Mouse (Mus musculus) myocyte (in vitro differentiated cells): ENCODE data around the gene Dnajc15. TPM values are rescaled to one million over a fixed set of nuclear protein-coding genes. Genes with fewer than 3 reads are reported as not detected.

Experiments used
- H3K27me3 ChIP-seq: one replicate; pipeline ENCODE4 v1.6.1; 2011; ENCODE audit not compliant: control insufficient read depth, insufficient read depth, insufficient read length
- H3K36me3 ChIP-seq: one replicate; pipeline ENCODE4 v1.6.1; 2011; ENCODE audit not compliant: control insufficient read depth, insufficient read depth
- H3K4me2 ChIP-seq: one replicate; pipeline ENCODE4 v1.6.1; 2011; ENCODE audit warnings: low read depth, control low read depth
- H3K4me3 ChIP-seq: one replicate; pipeline ENCODE4 v1.5.1; 2011; ENCODE audit warnings: mild to moderate bottlenecking, control low read depth, moderate library complexity
- H3K79me2 ChIP-seq: one replicate; pipeline ENCODE4 v1.6.1; 2011; ENCODE audit not compliant: control insufficient read depth, insufficient read depth
- H3ac ChIP-seq: one replicate; pipeline ENCODE4 v1.6.1; 2011; ENCODE audit not compliant: control insufficient read depth, insufficient read length
- CEBPB ChIP-seq: IDR thresholded peaks from 2 replicates; pipeline ENCODE4 v1.6.1; 2011; ENCODE audit warnings: mild to moderate bottlenecking, moderate library complexity; ENCODE audit not compliant: poor library complexity, insufficient read depth, severe bottlenecking
- E2F4 ChIP-seq: IDR thresholded peaks from one replicate; pipeline ENCODE4 v1.6.1; 2011; ENCODE audit warnings: mild to moderate bottlenecking, control low read depth, moderate library complexity; ENCODE audit not compliant: insufficient read depth
- MAX ChIP-seq: IDR thresholded peaks from one replicate; pipeline ENCODE4 v1.6.1; 2011; ENCODE audit warnings: low read depth, mild to moderate bottlenecking, control low read depth
- MYOD1 ChIP-seq, 3 experiments: IDR thresholded peaks; one replicate each; pipeline ENCODE4 v1.6.1; 2011; ENCODE audit warnings: control low read depth in 2 of 3, low read depth in 2 of 3, mild to moderate bottlenecking in 2 of 3, moderate library complexity in 1 of 3; ENCODE audit not compliant: insufficient read length in 2 of 3, control insufficient read depth in 1 of 3
- MYOG ChIP-seq, 3 experiments: IDR thresholded peaks; one replicate each; pipeline ENCODE4 v1.6.1; 2011; ENCODE audit warnings: control low read depth in 2 of 3, low read depth in 2 of 3, mild to moderate bottlenecking in 2 of 3; ENCODE audit not compliant: insufficient read length in 2 of 3, control insufficient read depth in 1 of 3, insufficient read depth in 1 of 3
- POLR2A ChIP-seq: IDR thresholded peaks from one replicate; pipeline ENCODE4 v1.6.1; 2011; ENCODE audit warnings: low read depth, mild to moderate bottlenecking, control low read depth, moderate library complexity; ENCODE audit not compliant: insufficient read length
- POLR2AphosphoS2 ChIP-seq: IDR thresholded peaks from one replicate; pipeline ENCODE4 v1.6.1; 2011; ENCODE audit warnings: low read depth, control low read depth; ENCODE audit not compliant: insufficient read length
- REST ChIP-seq: IDR thresholded peaks from one replicate; pipeline ENCODE4 v1.6.1; 2011; ENCODE audit warnings: mild to moderate bottlenecking, control low read depth, moderate library complexity; ENCODE audit not compliant: insufficient read depth, insufficient read length
- SRF ChIP-seq: IDR thresholded peaks from one replicate; pipeline ENCODE4 v1.6.1; 2011; ENCODE audit warnings: low read depth; ENCODE audit not compliant: control insufficient read depth, insufficient read length
- TCF12 ChIP-seq: IDR thresholded peaks from one replicate; pipeline ENCODE4 v1.6.1; 2011; ENCODE audit warnings: mild to moderate bottlenecking, control low read depth; ENCODE audit not compliant: poor library complexity, insufficient read depth, severe bottlenecking
- TCF3 ChIP-seq: IDR thresholded peaks from one replicate; pipeline ENCODE4 v1.6.1; 2011; ENCODE audit warnings: low read depth, control low read depth; ENCODE audit not compliant: insufficient read length
- USF1 ChIP-seq: IDR thresholded peaks from one replicate; pipeline ENCODE4 v1.6.1; 2011; ENCODE audit warnings: low read depth, mild to moderate bottlenecking, control low read depth, moderate library complexity
- polyA plus RNA-seq: library from polyadenylated mRNA; unstranded; fragments of >200 nt; fragmentation: generic; extraction: Trizol; gene quantifications from one replicate; pipeline ENCODE4 v1.2.1, GENCODE M21; 2012; ENCODE audit warnings: missing spikeins

Dnajc15 gene
- polyA plus RNA-seq, 1 experiment = 74.7 TPM

- Histone ChIP-seq H3K4me3 (no peak overlapping the region), H3K27me3 (no peaks in the 10 kb centered on the region), H3K36me3 (no peaks in the 10 kb centered on the region), H3ac (no peak overlapping the region), H3K4me2 (no peak overlapping the region), H3K79me2 (peaks cover 27% of the 10 kb centered on the region)
- TF ChIP-seq MAX (no peak), E2F4 (no peak), SRF (no peak), TCF12 (no peak), MYOG (IDR thresholded peaks at IDR 0.05; ENCODE audit: control insufficient read depth in 1 of 3, insufficient read depth in 1 of 3, insufficient read length in 2 of 3, low read depth in 2 of 3) (no peak), USF1 (no peak), CEBPB (no peak), POLR2A (no peak), MYOD1 (IDR thresholded peaks at IDR 0.05; ENCODE audit: control insufficient read depth in 1 of 3, insufficient read length in 2 of 3, low read depth in 2 of 3) (no peak), REST (no peak), TCF3 (no peak), POLR2AphosphoS2 (no peak)
Measured at GRCm38 (mm10) chr14:77864051-77864450, 10.9 kb downstream of the Dnajc15 start.

DNA sequence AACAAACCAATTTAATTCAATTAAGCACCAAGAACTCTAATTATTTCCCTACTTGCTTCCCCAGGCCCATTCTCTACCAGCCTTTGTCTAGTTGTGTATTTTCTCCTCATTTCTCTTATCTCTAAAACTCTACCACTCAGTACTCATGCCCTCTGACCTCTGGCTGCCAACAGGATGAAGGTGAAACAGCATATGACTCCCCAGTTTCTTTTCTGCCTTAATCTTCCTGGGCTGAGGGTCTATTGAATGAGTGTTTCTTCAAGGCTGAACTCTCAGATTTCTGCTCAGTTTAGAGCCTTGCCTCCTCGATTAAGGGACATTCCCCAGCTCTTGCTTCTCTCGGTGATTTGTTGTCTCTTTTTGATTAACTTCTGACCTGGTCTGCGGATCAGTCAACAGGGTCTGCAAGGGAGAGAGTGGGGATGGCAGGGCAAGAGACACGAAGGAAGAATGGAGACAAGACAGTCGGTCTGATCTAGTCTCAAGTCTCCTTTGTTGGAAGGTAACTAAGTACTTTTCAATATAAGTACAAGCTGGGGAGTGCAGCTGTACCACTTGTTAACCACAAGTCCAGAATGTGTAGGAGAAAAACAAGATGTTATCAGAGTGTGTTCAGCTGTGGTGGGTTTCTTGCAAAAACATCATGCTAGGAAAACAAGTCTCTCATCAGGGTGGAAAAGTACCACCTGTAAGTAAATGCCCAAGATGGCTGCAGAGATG is 13.9 kb downstream of the Dnajc15 start:
- Histone ChIP-seq H3K4me2 (no peak overlapping the region), H3K4me3 (no peak overlapping the region), H3K79me2 (peaks cover 27% of the 10 kb centered on the region), H3ac (no peak overlapping the region), H3K27me3 (no peaks in the 10 kb centered on the region), H3K36me3 (peaks cover 3% of the 10 kb centered on the region)
- TF ChIP-seq USF1 = no peak
- no peak for TF ChIP-seq MYOG (IDR thresholded peaks at IDR 0.05; ENCODE audit: control insufficient read depth in 1 of 3, insufficient read depth in 1 of 3, insufficient read length in 2 of 3, low read depth in 2 of 3)
- no peak for TF ChIP-seq SRF
- TF ChIP-seq REST = no peak
- TF ChIP-seq POLR2A = no peak
- TF ChIP-seq CEBPB = no peak
- TF ChIP-seq TCF3 = no peak
- TF ChIP-seq MYOD1 (IDR thresholded peaks at IDR 0.05; ENCODE audit: control insufficient read depth in 1 of 3, insufficient read length in 2 of 3, low read depth in 2 of 3) = no peak
- no peak for TF ChIP-seq E2F4
- no peak for TF ChIP-seq MAX
- no peak for TF ChIP-seq POLR2AphosphoS2
- TF ChIP-seq TCF12 = no peak

DNA sequence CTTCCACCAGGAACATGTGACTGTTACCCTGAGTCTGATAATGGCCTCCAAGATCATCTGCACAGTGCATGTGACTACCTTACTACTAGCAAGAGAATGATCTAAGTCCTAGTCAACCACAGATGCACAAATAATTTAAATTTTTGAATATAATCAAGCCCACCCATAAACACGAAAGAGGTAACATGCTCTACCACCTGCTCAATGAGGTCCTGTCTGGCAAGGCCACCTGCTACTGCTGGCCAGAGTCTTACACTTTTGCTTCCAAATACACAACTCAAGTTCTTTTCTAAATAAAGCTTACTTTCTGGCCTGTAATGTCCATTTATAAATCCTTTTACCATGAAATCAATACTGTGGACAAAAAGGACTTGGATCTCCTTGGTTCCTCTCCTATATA is 15.0 kb downstream of the Dnajc15 start:
- H3K4me2 ChIP-seq = peak overlapping the region; percentile 18
- H3K27me3 ChIP-seq = no peaks in the 10 kb centered on the region
- peaks cover 19% of the 10 kb centered on the region for H3K79me2 ChIP-seq
- no peak overlapping the region for H3ac ChIP-seq
- no peak overlapping the region for H3K4me3 ChIP-seq
- peak; percentile 0 for TF ChIP-seq USF1
- TF ChIP-seq TCF3 = no peak
- no peak for TF ChIP-seq POLR2AphosphoS2
- peak in 2 of 3 experiments; percentile 29 to 52 for TF ChIP-seq MYOD1 (IDR thresholded peaks at IDR 0.05; ENCODE audit: control insufficient read depth in 1 of 3, insufficient read length in 2 of 3, low read depth in 2 of 3)
- TF ChIP-seq TCF12 = no peak
- peaks cover 3% of the 10 kb centered on the region for H3K36me3 ChIP-seq

GRCm38 (mm10) chr14:77853951-77854350 is 21.0 kb downstream of the Dnajc15 start:
- H3K4me3 ChIP-seq = no peak overlapping the region
- H3K27me3 ChIP-seq = no peaks in the 10 kb centered on the region
- H3K79me2 ChIP-seq = no peaks in the 10 kb centered on the region
- no peak overlapping the region for H3K4me2 ChIP-seq
- TF ChIP-seq USF1 = no peak
- no peak for TF ChIP-seq SRF
- no peak for TF ChIP-seq MAX
- no peak for TF ChIP-seq MYOD1 (IDR thresholded peaks at IDR 0.05; ENCODE audit: control insufficient read depth in 1 of 3, insufficient read length in 2 of 3, low read depth in 2 of 3)
- no peak for TF ChIP-seq E2F4
- no peak for TF ChIP-seq POLR2AphosphoS2
- TF ChIP-seq MYOG (IDR thresholded peaks at IDR 0.05; ENCODE audit: control insufficient read depth in 1 of 3, insufficient read depth in 1 of 3, insufficient read length in 2 of 3, low read depth in 2 of 3) = no peak
- TF ChIP-seq REST = no peak
- TF ChIP-seq TCF12 = no peak
- TF ChIP-seq CEBPB = no peak
- TF ChIP-seq POLR2A = no peak
- no peak for TF ChIP-seq TCF3
- no peak overlapping the region for H3ac ChIP-seq
- peaks cover 11% of the 10 kb centered on the region for H3K36me3 ChIP-seq

GRCm38 (mm10) chr14:77849852-77850251 is 25.1 kb downstream of the Dnajc15 start:
- Histone ChIP-seq H3K79me2 (no peaks in the 10 kb centered on the region), H3K27me3 (no peaks in the 10 kb centered on the region), H3K4me3 (no peak overlapping the region), H3K36me3 (peaks cover 8% of the 10 kb centered on the region), H3K4me2 (no peak overlapping the region), H3ac (no peak overlapping the region)
- TF ChIP-seq SRF = no peak
